Mouse (Mus musculus) adrenal gland (tissue): ENCODE results near the gene Capn15.

Source experiments
- intact Hi-C: fragments of 180-260 bp; cut with DNase I; formaldehyde crosslinking; loops from one replicate; pipeline ENCODE4 v1.15.1; 2025

Gene Capn15

GRCm38 (mm10) chr17:26003864-26004263 lies 18.3 kb upstream of the Capn15 start:
- intact Hi-C loops, result no loop called here

- intact Hi-C loops, result no loop called here
Measured at GRCm38 (mm10) chr17:25998425-25998824, 12.8 kb upstream of the Capn15 start.

GRCm38 (mm10) chr17:25993489-25993888 lies 7.9 kb upstream of the Capn15 start:
- intact Hi-C loops, result no loop called here

GRCm38 (mm10) chr17:25992274-25992673 lies 6.7 kb upstream of the Capn15 start:
- intact Hi-C loops, result no loop called here

GRCm38 (mm10) chr17:25990331-25990730 lies 4.7 kb upstream of the Capn15 start:
- intact Hi-C loops, result no loop called here

GRCm38 (mm10) chr17:25984556-25985305 lies 865 bp downstream of the Capn15 start:
- intact Hi-C loops, result loop anchor here (5.0 kb wide), 1 partner anchor 102 kb away; the partner anchor contains the start of gene Wfikkn1

GRCm38 (mm10) chr17:25984066-25984465 lies 1.5 kb downstream of the Capn15 start:
- intact Hi-C loops, result no loop called here

GRCm38 (mm10) chr17:25982913-25983312 lies 2.7 kb downstream of the Capn15 start:
- intact Hi-C loops, result no loop called here

GRCm38 (mm10) chr17:25980854-25981253 lies 4.7 kb downstream of the Capn15 start:
- intact Hi-C loops, result no loop called here

- intact Hi-C loops, result no loop called here
Measured at GRCm38 (mm10) chr17:25979829-25980738, 5.5 kb downstream of the Capn15 start.

- intact Hi-C loops, result no loop called here
Measured at GRCm38 (mm10) chr17:25970954-25971707, 14.5 kb downstream of the Capn15 start.

GRCm38 (mm10) chr17:25970448-25970847 lies 15.1 kb downstream of the Capn15 start:
- intact Hi-C loops, result no loop called here

- intact Hi-C loops, result no loop called here
Measured at GRCm38 (mm10) chr17:25968176-25968575, 17.4 kb downstream of the Capn15 start.

- intact Hi-C loops, result no loop called here
Measured at GRCm38 (mm10) chr17:25967652-25968051, 17.9 kb downstream of the Capn15 start.

GRCm38 (mm10) chr17:25964271-25964670 lies 21.3 kb downstream of the Capn15 start:
- intact Hi-C loops, result no loop called here

GRCm38 (mm10) chr17:25962413-25962905 lies 23.1 kb downstream of the Capn15 start:
- intact Hi-C loops, result no loop called here

GRCm38 (mm10) chr17:25961566-25961965 lies 24.0 kb downstream of the Capn15 start:
- intact Hi-C loops, result no loop called here

GRCm38 (mm10) chr17:25959630-25960467 lies 25.7 kb downstream of the Capn15 start:
- intact Hi-C loops, result no loop called here

GRCm38 (mm10) chr17:25958771-25959494 lies 26.7 kb downstream of the Capn15 start:
- intact Hi-C loops, result no loop called here

- intact Hi-C loops, result no loop called here
Measured at GRCm38 (mm10) chr17:25957586-25958051, 28.0 kb downstream of the Capn15 start.
